Mouse (Mus musculus) MEL (cell line): ENCODE data around the gene Jdp2. TPM values are rescaled to one million over a fixed set of nuclear protein-coding genes. Genes with fewer than 3 reads are reported as not detected.
A peak's percentile ranks its signal among the peaks of the same experiment; 100 is the strongest.

ENCODE experiments used
- DNase-seq: peaks from one replicate; pipeline ENCODE4 v3.0.0; 2011; ENCODE audit warnings: low read depth, low spot score
- H3K27ac ChIP-seq: 2 replicates; pipeline ENCODE4 v1.5.1; 2012; ENCODE audit warnings: low read depth, mild to moderate bottlenecking, control low read depth, low read length, moderate library complexity; ENCODE audit not compliant: control insufficient read depth
- H3K27me3 ChIP-seq, 2 experiments: fragments of 150-350 bp in 1 of 2; sonication (generic) in 1 of 2; 2 replicates each; pipeline ENCODE4 v1.6.1; 2012; ENCODE audit warnings: low read length in 2 of 2, mild to moderate bottlenecking in 2 of 2, improper control_type of control experiment in 1 of 2, moderate library complexity in 1 of 2; ENCODE audit not compliant: insufficient read depth in 2 of 2, control insufficient read depth in 1 of 2
- H3K36me3 ChIP-seq, 2 experiments: 2 replicates each; pipeline ENCODE4 v1.6.1; 2012 to 2014; ENCODE audit warnings: low read length in 2 of 2, improper control_type of control experiment in 1 of 2, inconsistent platforms in 1 of 2, mild to moderate bottlenecking in 1 of 2; ENCODE audit not compliant: insufficient read depth in 2 of 2, control insufficient read depth in 1 of 2
- H3K4me1 ChIP-seq, 2 experiments: fragments of 150-350 bp in 1 of 2; sonication (generic) in 1 of 2; 2 replicates each; pipeline ENCODE4 v1.6.1; 2012; ENCODE audit warnings: low read length in 2 of 2, improper control_type of control experiment in 1 of 2, mild to moderate bottlenecking in 1 of 2; ENCODE audit not compliant: insufficient read depth in 2 of 2, control insufficient read depth in 1 of 2
- H3K4me3 ChIP-seq, 2 experiments: fragments of 150-350 bp in 1 of 2; sonication (generic) in 1 of 2; 2 replicates each; pipeline ENCODE4 v1.5.1; 2012; ENCODE audit warnings: low read depth in 2 of 2, low read length in 2 of 2, mild to moderate bottlenecking in 2 of 2, moderate library complexity in 2 of 2, control low read depth in 1 of 2, improper control_type of control experiment in 1 of 2; ENCODE audit not compliant: control insufficient read depth in 1 of 2, insufficient read depth in 1 of 2
- H3K79me2 ChIP-seq: 2 replicates; pipeline ENCODE4 v1.6.1; 2012; ENCODE audit warnings: mild to moderate bottlenecking, low read length, moderate library complexity; ENCODE audit not compliant: control insufficient read depth, poor library complexity, insufficient read depth
- H3K9ac ChIP-seq: 2 replicates; pipeline ENCODE4 v1.6.1; 2012; ENCODE audit warnings: low read depth, mild to moderate bottlenecking, control low read depth, low read length, moderate library complexity; ENCODE audit not compliant: control insufficient read depth, poor library complexity, severe bottlenecking
- H3K9me3 ChIP-seq: fragments of 150-350 bp; sonication (generic); replicated peaks from 2 replicates; pipeline ENCODE4 v1.6.1; 2012; ENCODE audit warnings: mild to moderate bottlenecking, low read length, improper control_type of control experiment, moderate library complexity; ENCODE audit not compliant: insufficient read depth
- CTCF ChIP-seq, 3 experiments: IDR thresholded peaks in 2 of 3; conservative IDR thresholded peaks in 1 of 3; 2 replicates each; pipeline ENCODE4 v1.5.1; 2011 to 2012; ENCODE audit warnings: low read length in 3 of 3, low read depth in 2 of 3, mild to moderate bottlenecking in 2 of 3, improper control_type of control experiment in 1 of 3, inconsistent platforms in 1 of 3, mixed read lengths in 1 of 3, moderate library complexity in 1 of 3; ENCODE audit not compliant: control insufficient read depth in 1 of 3, insufficient read depth in 1 of 3, poor library complexity in 1 of 3, severe bottlenecking in 1 of 3
- E2F4 ChIP-seq: IDR thresholded peaks from 2 replicates; pipeline ENCODE4 v1.6.1; 2011; ENCODE audit warnings: low read depth, low read length, improper control_type of control experiment, borderline replicate concordance
- EP300 ChIP-seq, 2 experiments: IDR thresholded peaks; 2 replicates each; pipeline ENCODE4 v1.6.1; 2011; ENCODE audit warnings: improper control_type of control experiment in 2 of 2, low read length in 2 of 2, low read depth in 1 of 2, mild to moderate bottlenecking in 1 of 2
- GATA1 ChIP-seq: IDR thresholded peaks from 2 replicates; pipeline ENCODE4 v1.6.1; 2011; ENCODE audit warnings: low read depth, low read length, improper control_type of control experiment
- HCFC1 ChIP-seq: IDR thresholded peaks from 2 replicates; pipeline ENCODE4 v1.6.1; 2012; ENCODE audit warnings: low read depth, mild to moderate bottlenecking, inconsistent platforms, low read length, improper control_type of control experiment, moderate library complexity
- JUND ChIP-seq: IDR thresholded peaks from 2 replicates; pipeline ENCODE4 v1.6.1; 2011; ENCODE audit warnings: low read depth, mild to moderate bottlenecking, improper control_type of control experiment, low read length
- MAX ChIP-seq: IDR thresholded peaks from 2 replicates; pipeline ENCODE4 v1.6.1; 2011; ENCODE audit warnings: low read length, improper control_type of control experiment
- MXI1 ChIP-seq: IDR thresholded peaks from 2 replicates; pipeline ENCODE4 v1.6.1; 2011; ENCODE audit warnings: mild to moderate bottlenecking, low read depth, low read length, improper control_type of control experiment
- MYB ChIP-seq: IDR thresholded peaks from 2 replicates; pipeline ENCODE4 v1.6.1; 2011; ENCODE audit warnings: mild to moderate bottlenecking, low read depth, low read length, improper control_type of control experiment
- MYC ChIP-seq: IDR thresholded peaks from 2 replicates; pipeline ENCODE4 v1.6.1; 2011; ENCODE audit warnings: low read depth, mild to moderate bottlenecking, low read length, improper control_type of control experiment, moderate library complexity
- NRF1 ChIP-seq: IDR thresholded peaks from 2 replicates; pipeline ENCODE4 v1.6.1; 2014; ENCODE audit warnings: low read depth, mild to moderate bottlenecking, inconsistent platforms, low read length, improper control_type of control experiment, moderate library complexity; ENCODE audit not compliant: poor library complexity, insufficient read depth, severe bottlenecking
- POLR2A ChIP-seq, 2 experiments: IDR thresholded peaks; 2 replicates each; pipeline ENCODE4 v1.6.1; 2011 to 2012; ENCODE audit warnings: low read length in 2 of 2, mild to moderate bottlenecking in 2 of 2, control low read depth in 1 of 2, improper control_type of control experiment in 1 of 2, low read depth in 1 of 2, moderate library complexity in 1 of 2; ENCODE audit not compliant: control insufficient read depth in 1 of 2, insufficient read depth in 1 of 2, poor library complexity in 1 of 2
- POLR2AphosphoS2 ChIP-seq: IDR thresholded peaks from 2 replicates; pipeline ENCODE4 v1.6.1; 2011; ENCODE audit warnings: low read length, improper control_type of control experiment
- RAD21 ChIP-seq: IDR thresholded peaks from 2 replicates; pipeline ENCODE4 v1.6.1; 2011; ENCODE audit warnings: mild to moderate bottlenecking, low read depth, low read length, improper control_type of control experiment
- SIN3A ChIP-seq: IDR thresholded peaks from 2 replicates; pipeline ENCODE4 v1.6.1; 2012; ENCODE audit warnings: low read length, improper control_type of control experiment, inconsistent platforms
- SMC3 ChIP-seq: IDR thresholded peaks from 2 replicates; pipeline ENCODE4 v1.6.1; 2011; ENCODE audit warnings: low read depth, low read length, improper control_type of control experiment
- TBP ChIP-seq: IDR thresholded peaks from 2 replicates; pipeline ENCODE4 v1.8.0; 2011; ENCODE audit warnings: low read depth, low read length, improper control_type of control experiment
- UBTF ChIP-seq: IDR thresholded peaks from 2 replicates; pipeline ENCODE4 v1.6.1; 2012; ENCODE audit warnings: low read depth, mild to moderate bottlenecking, inconsistent platforms, low read length, improper control_type of control experiment, moderate library complexity, borderline replicate concordance; ENCODE audit not compliant: insufficient read depth
- USF1 ChIP-seq: IDR thresholded peaks from 2 replicates; pipeline ENCODE4 v1.6.1; 2014; ENCODE audit warnings: low read depth, mild to moderate bottlenecking, inconsistent platforms, low read length, improper control_type of control experiment, moderate library complexity
- USF2 ChIP-seq, 2 experiments: IDR thresholded peaks; 2 replicates each; pipeline ENCODE4 v1.6.1; 2011 to 2012; ENCODE audit warnings: improper control_type of control experiment in 2 of 2, low read length in 2 of 2, borderline replicate concordance in 1 of 2, inconsistent platforms in 1 of 2, low read depth in 1 of 2, mild to moderate bottlenecking in 1 of 2; ENCODE audit not compliant: insufficient read depth in 1 of 2
- ZC3H11A ChIP-seq: IDR thresholded peaks from 2 replicates; pipeline ENCODE4 v1.6.1; 2012; ENCODE audit warnings: low read depth, mild to moderate bottlenecking, inconsistent platforms, low read length, improper control_type of control experiment
- ZKSCAN1 ChIP-seq: IDR thresholded peaks from 2 replicates; pipeline ENCODE4 v1.6.1; 2012; ENCODE audit warnings: low read depth, mild to moderate bottlenecking, inconsistent platforms, low read length, improper control_type of control experiment, moderate library complexity
- ZNF384 ChIP-seq: IDR thresholded peaks from 2 replicates; pipeline ENCODE4 v1.6.1; 2012; ENCODE audit warnings: low read depth, mild to moderate bottlenecking, inconsistent platforms, low read length, improper control_type of control experiment
- polyA plus RNA-seq, 2 experiments: library from polyadenylated mRNA; stranded (reverse) in 1 of 2; unstranded in 1 of 2; fragments of >175 nt in 1 of 2; fragments of >200 nt in 1 of 2; gene quantifications; 2 replicates each; pipeline versions ENCODE4 v1.2.1 to v1.2.4; 2012; ENCODE audit warnings: low replicate concordance in 2 of 2, low read depth in 1 of 2; ENCODE audit not compliant: insufficient read length in 2 of 2, insufficient read depth in 1 of 2, missing spikeins in 1 of 2
- total RNA-seq: library from RNA; depleted of rRNA; stranded (reverse); fragments of 300-350 nt; gene quantifications from 2 replicates; pipeline ENCODE4 v1.2.3, GENCODE M21; 2012

Gene Jdp2
- total and polyA plus RNA-seq, 3 experiments = 2.3 to 9.1 TPM; not detected in 1

DNA sequence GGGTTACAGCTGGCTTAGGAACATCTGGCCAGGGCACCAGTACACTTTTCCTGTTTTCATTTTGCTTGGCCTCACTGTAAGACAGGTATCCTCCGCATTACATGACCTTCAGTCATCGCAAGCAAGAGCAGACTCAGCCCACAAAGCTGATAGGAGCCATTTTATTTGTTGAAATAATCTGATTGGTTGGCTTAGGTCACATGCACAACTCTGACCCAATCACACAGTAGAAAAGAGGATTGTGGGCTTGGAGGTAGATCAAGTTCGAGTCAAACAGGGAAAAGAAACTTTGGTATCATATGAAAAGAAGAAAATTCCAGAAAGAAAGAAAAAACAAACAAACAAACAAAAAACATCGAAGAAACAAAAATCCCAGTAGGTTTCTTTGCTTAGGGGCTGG, 48.4 kb upstream of the Jdp2 start:
- peak; percentile 26 for DNase-seq
- H3K27me3 ChIP-seq = peaks cover 0 to 3% of the 10 kb centered on the region in 2 experiments; a peak in 2 of 4 replicates
- H3K9ac ChIP-seq = no peak overlapping the region
- no peaks in the 10 kb centered on the region for H3K36me3 ChIP-seq
- no peak overlapping the region for H3K27ac ChIP-seq
- H3K79me2 ChIP-seq = no peaks in the 10 kb centered on the region
- H3K4me3 ChIP-seq = no peak overlapping the region
- H3K4me1 ChIP-seq = no peaks in the 10 kb centered on the region
- no peaks in the 10 kb centered on the region for H3K9me3 ChIP-seq
- TF ChIP-seq ZNF384 = no peak
- TF ChIP-seq USF2 (IDR thresholded peaks at IDR 0.05; ENCODE audit: borderline replicate concordance in 1 of 2, insufficient read depth in 1 of 2, low read depth in 1 of 2, low read length in 2 of 2) = 0 out of 4 replicates have a peak, but pooled peaks of 1 of the 2 experiments have one; percentile 47
- TF ChIP-seq ZKSCAN1 = no peak
- no peak for TF ChIP-seq TBP
- no peak for TF ChIP-seq MYB
- peak; percentile 88 for TF ChIP-seq USF1
- TF ChIP-seq UBTF = no peak
- TF ChIP-seq POLR2A (IDR thresholded peaks at IDR 0.05; ENCODE audit: control insufficient read depth in 1 of 2, insufficient read depth in 1 of 2, low read depth in 1 of 2, low read length in 2 of 2, poor library complexity in 1 of 2) = no peak
- TF ChIP-seq SMC3 = no peak
- TF ChIP-seq SIN3A = no peak
- TF ChIP-seq NRF1 = no peak
- TF ChIP-seq MXI1 = no peak
- TF ChIP-seq MYC = no peak
- TF ChIP-seq JUND = no peak
- no peak for TF ChIP-seq E2F4
- no peak for TF ChIP-seq ZC3H11A
- no peak for TF ChIP-seq HCFC1
- TF ChIP-seq MAX = 0 out of 2 replicates have a peak, but pooled peaks have one; percentile 34
- no peak for TF ChIP-seq RAD21

DNA sequence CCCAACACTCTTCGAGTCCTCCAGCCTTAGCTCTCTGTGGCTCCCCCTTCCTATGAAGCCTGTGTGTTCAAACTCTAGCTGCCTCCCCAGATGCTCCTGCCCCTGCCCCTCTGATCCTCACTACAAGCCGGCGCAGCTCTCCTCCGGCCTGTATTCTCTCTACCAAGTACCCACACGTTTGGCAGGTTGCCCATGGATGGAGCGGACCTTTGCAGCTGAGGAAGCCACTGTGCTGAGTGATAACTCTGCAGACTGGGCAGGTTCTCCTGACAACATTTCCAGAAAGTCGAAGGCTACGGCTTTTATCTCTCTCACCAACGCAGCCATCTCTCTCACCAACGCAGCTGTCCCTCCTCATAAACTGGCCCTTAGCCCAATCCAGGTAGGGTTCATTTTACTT, 39.5 kb upstream of the Jdp2 start:
- no peak overlapping the region for H3K27ac ChIP-seq
- peak; percentile 59 for DNase-seq
- H3K79me2 ChIP-seq = no peaks in the 10 kb centered on the region
- peaks cover 0 to 6% of the 10 kb centered on the region in 2 experiments; a peak in 2 of 4 replicates for H3K36me3 ChIP-seq
- no peaks in the 10 kb centered on the region for H3K9me3 ChIP-seq
- H3K4me3 ChIP-seq = no peak overlapping the region
- H3K4me1 ChIP-seq = peaks cover 0 to 14% of the 10 kb centered on the region in 2 experiments; a peak in 2 of 4 replicates
- H3K27me3 ChIP-seq = peaks cover 0 to 1% of the 10 kb centered on the region in 2 experiments; a peak in 3 of 4 replicates
- TF ChIP-seq POLR2AphosphoS2 (no peak), GATA1 (0 out of 2 replicates have a peak, but pooled peaks have one; percentile 34), EP300 (IDR thresholded peaks at IDR 0.05; ENCODE audit: low read depth in 1 of 2, low read length in 2 of 2) (peak in 1 of 2 experiments; percentile 5; a peak in 1 of 4 replicates), SIN3A (no peak), CTCF (IDR thresholded peaks at IDR 0.05 in 2 of 3, conservative IDR thresholded peaks at IDR 0.05 in 1 of 3; ENCODE audit: control insufficient read depth in 1 of 3, insufficient read depth in 1 of 3, low read depth in 2 of 3, low read length in 3 of 3, poor library complexity in 1 of 3, severe bottlenecking in 1 of 3) (no peak)
- no peak overlapping the region for H3K9ac ChIP-seq
